Mouse (Mus musculus): ENCODE data around the gene Stard10. TPM values are rescaled to one million over a fixed set of nuclear protein-coding genes. Genes with fewer than 3 reads are reported as not detected.

Gene Stard10
- polyA plus RNA-seq, 1 experiment from 2014 or later, result 7.0 TPM

DNA sequence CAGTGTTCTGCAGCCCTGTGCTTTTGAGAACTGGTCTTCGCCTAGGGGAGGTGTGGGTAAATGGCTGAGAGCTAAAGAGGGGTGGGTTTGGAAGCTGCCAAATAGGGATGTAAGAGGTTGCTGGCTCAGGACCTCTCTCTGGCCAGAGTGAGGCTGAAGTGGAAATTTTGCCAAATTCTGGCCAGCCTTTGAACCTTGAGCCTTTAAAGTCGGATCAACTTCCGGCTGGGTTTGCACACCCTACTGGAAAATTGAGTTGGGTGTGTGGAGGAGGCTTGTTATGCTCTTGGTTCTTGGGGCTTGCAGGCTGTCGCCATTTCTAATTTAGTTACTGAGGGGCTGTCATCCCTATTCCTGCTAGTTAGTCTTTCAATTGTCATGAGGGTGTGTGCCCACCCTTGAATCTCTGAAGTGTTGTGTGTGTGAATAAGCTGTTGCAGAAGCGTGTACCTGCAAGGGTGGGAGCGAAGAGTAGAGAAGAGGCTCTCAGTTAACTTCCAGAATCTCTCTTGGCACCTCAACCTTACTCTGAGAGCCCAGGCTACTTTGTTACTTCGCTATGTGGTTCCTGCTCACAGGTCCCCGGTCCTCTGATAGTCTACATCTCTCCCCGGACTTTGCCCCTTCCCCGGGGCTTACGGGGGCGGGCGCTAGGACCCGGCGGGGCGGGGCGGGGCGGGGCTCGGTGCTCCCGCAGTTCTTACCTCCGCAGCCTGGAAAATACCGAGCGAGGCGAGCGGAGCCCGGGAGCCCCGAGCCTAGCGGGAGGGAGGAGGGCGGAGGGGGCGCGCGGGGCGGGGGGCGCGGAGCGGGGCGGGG, 3.7 kb downstream of the Stard10 start:
- Histone ChIP-seq H3K27ac (ENCODE audit: low read depth, low read length) (no peak overlapping the region), H3K9me3 (ENCODE audit: control insufficient read depth, low read length) (no peaks in the 10 kb centered on the region), H3K4me1 (ENCODE audit: control insufficient read depth, insufficient read depth, low read length) (peaks cover 4% of the 10 kb centered on the region; the same call in 1 of the 2 replicates), H3K4me2 (ENCODE audit: low read depth) (peak overlapping the region; percentile 98), H3K27me3 (ENCODE audit: control insufficient read depth, insufficient read depth, low read length) (peaks cover 12% of the 10 kb centered on the region; the same call in 1 of the 2 replicates), H3K9ac (ENCODE audit: low read length) (peak overlapping the region; percentile 68), H3K4me3 (ENCODE audit: low read depth, low read length) (peak overlapping the region; percentile 83), H3K36me3 (ENCODE audit: control insufficient read depth, insufficient read depth, low read length) (no peaks in the 10 kb centered on the region)
- DNase-seq (ENCODE audit: low spot score), result peak; percentile 59
- WGBS, result 7% methylated on average over 24 of the region's 37 CpGs
- ATAC-seq (ENCODE audit: insufficient read depth, low FRiP score, low TSS enrichment), result peak; percentile 78

GRCm38 (mm10) chr7:101321218-101321827, 4.4 kb downstream of the Stard10 start:
- Histone ChIP-seq H3K27me3 (ENCODE audit: control insufficient read depth, insufficient read depth, low read length) (peaks cover 12% of the 10 kb centered on the region; the same call in 1 of the 2 replicates), H3K9ac (ENCODE audit: low read length) (peak overlapping the region; percentile 68), H3K9me3 (ENCODE audit: control insufficient read depth, low read length) (no peaks in the 10 kb centered on the region), H3K4me2 (ENCODE audit: low read depth) (peak overlapping the region; percentile 98), H3K4me3 (ENCODE audit: low read depth, low read length) (peak overlapping the region; percentile 83), H3K36me3 (ENCODE audit: control insufficient read depth, insufficient read depth, low read length) (no peaks in the 10 kb centered on the region), H3K27ac (ENCODE audit: low read depth, low read length) (no peak overlapping the region), H3K4me1 (ENCODE audit: control insufficient read depth, insufficient read depth, low read length) (peaks cover 4% of the 10 kb centered on the region; the same call in 1 of the 2 replicates)
- DNase-seq (ENCODE audit: low spot score), result peak; percentile 59
- peak; percentile 73 for ATAC-seq (ENCODE audit: insufficient read depth, low FRiP score, low TSS enrichment)
- WGBS, result under 1% methylated on average over 43 of the region's 61 CpGs

DNA sequence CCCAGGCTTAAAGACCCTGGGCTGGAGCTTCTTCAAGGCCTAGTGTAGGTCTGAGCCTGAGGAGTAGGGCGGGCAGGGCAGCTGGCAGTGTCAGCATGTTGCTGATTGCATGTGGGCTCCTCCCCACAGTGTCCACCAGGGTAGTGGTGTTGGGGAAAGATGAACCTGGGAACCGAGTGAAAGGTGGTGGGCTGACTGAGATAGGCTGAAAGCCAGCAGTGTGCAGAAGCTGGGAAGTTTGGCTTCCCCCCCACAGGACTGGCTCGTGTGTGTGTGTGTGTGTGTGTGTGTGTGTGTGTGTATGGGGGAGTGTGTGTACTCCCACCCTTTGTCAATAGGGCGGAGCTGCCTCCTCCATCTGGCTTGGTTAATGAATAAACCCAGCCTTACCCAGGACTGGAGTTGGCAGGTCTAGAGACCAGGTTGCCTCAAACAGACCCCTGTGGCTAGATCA, 6.3 kb downstream of the Stard10 start:
- Histone ChIP-seq H3K27ac (ENCODE audit: low read depth, low read length) (no peak overlapping the region), H3K9ac (ENCODE audit: low read length) (no peak overlapping the region), H3K36me3 (ENCODE audit: control insufficient read depth, insufficient read depth, low read length) (no peaks in the 10 kb centered on the region), H3K27me3 (ENCODE audit: control insufficient read depth, insufficient read depth, low read length) (peaks cover 12% of the 10 kb centered on the region; the same call in 1 of the 2 replicates), H3K4me1 (ENCODE audit: control insufficient read depth, insufficient read depth, low read length) (peaks cover 4% of the 10 kb centered on the region; the same call in 1 of the 2 replicates), H3K4me2 (ENCODE audit: low read depth) (no peak overlapping the region), H3K4me3 (ENCODE audit: low read depth, low read length) (no peak overlapping the region), H3K9me3 (ENCODE audit: control insufficient read depth, low read length) (no peaks in the 10 kb centered on the region)
- DNase-seq (ENCODE audit: low spot score) (no peak), ATAC-seq (ENCODE audit: insufficient read depth, low FRiP score, low TSS enrichment) (no peak)
- WGBS, result 60% methylated on average over 3 of the region's 4 CpGs

DNA sequence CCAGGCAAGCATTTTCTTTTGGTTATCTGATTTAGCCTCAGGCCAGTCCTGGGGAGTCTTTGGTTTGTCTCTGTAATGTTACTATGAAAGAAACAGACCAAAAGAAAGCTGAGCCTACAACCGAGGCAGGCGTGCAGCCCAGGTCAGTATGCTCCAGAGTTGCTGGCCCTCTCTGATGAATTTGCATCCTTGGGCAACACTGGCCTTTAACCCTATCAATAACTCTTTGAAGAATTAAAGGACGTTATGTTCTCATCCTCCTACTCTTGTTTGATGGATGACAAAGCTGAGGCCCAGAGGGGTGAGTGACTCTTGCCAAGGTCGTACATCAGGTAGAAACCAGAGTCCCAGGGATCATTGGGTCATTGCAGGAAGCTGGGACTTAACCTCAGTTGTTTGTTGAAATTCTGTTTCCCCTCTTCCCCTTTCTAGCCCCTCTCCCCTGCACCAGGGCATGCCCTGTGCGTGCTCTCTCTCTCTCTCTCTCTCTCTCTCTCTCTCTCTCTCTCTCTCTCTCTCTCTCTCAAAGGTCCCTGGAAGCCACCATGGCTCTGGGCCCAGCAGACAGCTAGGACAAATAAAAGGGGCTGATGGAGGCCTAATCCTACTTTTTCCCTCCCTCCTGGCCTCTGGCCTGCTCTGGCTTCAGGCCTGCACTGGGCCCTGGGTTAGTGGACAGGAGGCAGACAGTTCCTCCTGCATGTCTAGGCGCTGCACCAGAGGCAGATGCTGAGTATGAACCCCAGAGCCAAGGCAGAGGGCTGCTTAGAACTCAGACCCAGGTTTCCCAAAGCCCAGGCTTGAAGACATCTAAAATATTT, 7.5 kb downstream of the Stard10 start:
- DNase-seq (ENCODE audit: low spot score) (no peak), ATAC-seq (ENCODE audit: insufficient read depth, low FRiP score, low TSS enrichment) (no peak)
- Histone ChIP-seq H3K36me3 (ENCODE audit: control insufficient read depth, insufficient read depth, low read length) (no peaks in the 10 kb centered on the region), H3K27me3 (ENCODE audit: control insufficient read depth, insufficient read depth, low read length) (peaks cover 12% of the 10 kb centered on the region; the same call in 1 of the 2 replicates), H3K9ac (ENCODE audit: low read length) (no peak overlapping the region), H3K9me3 (ENCODE audit: control insufficient read depth, low read length) (no peaks in the 10 kb centered on the region), H3K4me1 (ENCODE audit: control insufficient read depth, insufficient read depth, low read length) (peaks cover 4% of the 10 kb centered on the region; the same call in 1 of the 2 replicates), H3K4me2 (ENCODE audit: low read depth) (no peak overlapping the region), H3K4me3 (ENCODE audit: low read depth, low read length) (no peak overlapping the region), H3K27ac (ENCODE audit: low read depth, low read length) (no peak overlapping the region)
- WGBS, result 66% methylated on average over 6 of the region's 6 CpGs

DNA sequence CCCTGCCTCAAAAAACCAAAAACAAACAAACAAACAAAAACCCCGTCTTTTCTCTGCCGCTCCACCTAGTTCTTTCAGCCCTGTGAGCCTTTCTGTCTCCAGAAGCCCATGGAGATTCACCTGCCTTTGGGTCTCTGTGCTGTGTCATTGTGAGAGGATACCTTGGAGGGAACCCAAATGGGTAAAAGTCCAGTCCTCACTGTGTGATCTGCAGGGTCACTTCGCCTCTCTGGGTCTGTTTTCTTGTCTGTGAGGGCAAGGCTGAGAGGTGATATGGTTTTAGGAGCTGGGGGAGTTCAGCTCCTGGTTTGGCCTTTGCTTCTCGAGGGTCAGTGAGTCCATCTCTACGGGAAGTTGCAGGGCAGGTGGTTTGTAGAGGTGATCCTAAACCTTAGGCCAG, 9.1 kb downstream of the Stard10 start:
- peaks cover 7% of the 10 kb centered on the region; the same call in 1 of the 2 replicates for H3K27me3 ChIP-seq (ENCODE audit: control insufficient read depth, insufficient read depth, low read length)
- no peaks in the 10 kb centered on the region; the same call in 1 of the 2 replicates for H3K4me1 ChIP-seq (ENCODE audit: control insufficient read depth, insufficient read depth, low read length)
- no peak overlapping the region for H3K9ac ChIP-seq (ENCODE audit: low read length)
- DNase-seq (ENCODE audit: low spot score), result no peak
- no peak overlapping the region for H3K4me2 ChIP-seq (ENCODE audit: low read depth)
- no peaks in the 10 kb centered on the region for H3K36me3 ChIP-seq (ENCODE audit: control insufficient read depth, insufficient read depth, low read length)
- WGBS, result 82% methylated on average over 5 of the region's 5 CpGs
- no peak overlapping the region for H3K4me3 ChIP-seq (ENCODE audit: low read depth, low read length)
- H3K27ac ChIP-seq (ENCODE audit: low read depth, low read length), result no peak overlapping the region
- ATAC-seq (ENCODE audit: insufficient read depth, low FRiP score, low TSS enrichment), result no peak
- H3K9me3 ChIP-seq (ENCODE audit: control insufficient read depth, low read length), result no peaks in the 10 kb centered on the region

DNA sequence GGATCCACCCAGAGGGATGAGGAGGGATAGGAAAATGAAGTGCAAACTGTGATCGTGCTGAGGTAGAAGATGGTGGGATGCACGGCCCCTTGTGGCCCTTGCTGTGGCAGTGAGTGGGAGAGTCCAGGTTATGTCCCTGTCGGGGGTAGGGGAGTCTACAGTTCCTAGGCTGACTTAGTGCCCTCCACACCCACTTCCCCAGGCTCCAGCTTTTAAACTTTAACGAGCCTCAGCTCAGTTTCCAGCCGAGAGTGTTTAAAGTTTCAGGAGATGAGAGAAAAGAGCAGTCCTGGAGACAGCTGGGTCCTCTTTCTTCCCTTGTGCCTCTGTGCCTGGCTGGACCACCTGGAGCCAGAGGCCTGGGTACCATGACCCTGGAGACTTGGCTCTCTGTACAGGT, 10.4 kb downstream of the Stard10 start:
- H3K36me3 ChIP-seq (ENCODE audit: control insufficient read depth, insufficient read depth, low read length), result no peaks in the 10 kb centered on the region
- no peak for ATAC-seq (ENCODE audit: insufficient read depth, low FRiP score, low TSS enrichment)
- H3K9ac ChIP-seq (ENCODE audit: low read length), result no peak overlapping the region
- H3K27ac ChIP-seq (ENCODE audit: low read depth, low read length), result no peak overlapping the region
- H3K4me2 ChIP-seq (ENCODE audit: low read depth), result no peak overlapping the region
- H3K9me3 ChIP-seq (ENCODE audit: control insufficient read depth, low read length), result no peaks in the 10 kb centered on the region
- DNase-seq (ENCODE audit: low spot score), result no peak
- 0 out of 2 replicates have a peak, but pooled peaks cover 2% of the 10 kb centered on the region for H3K27me3 ChIP-seq (ENCODE audit: control insufficient read depth, insufficient read depth, low read length)
- H3K4me3 ChIP-seq (ENCODE audit: low read depth, low read length), result no peak overlapping the region
- WGBS, result 62% methylated on average over 5 of the region's 5 CpGs
- H3K4me1 ChIP-seq (ENCODE audit: control insufficient read depth, insufficient read depth, low read length), result no peaks in the 10 kb centered on the region

DNA sequence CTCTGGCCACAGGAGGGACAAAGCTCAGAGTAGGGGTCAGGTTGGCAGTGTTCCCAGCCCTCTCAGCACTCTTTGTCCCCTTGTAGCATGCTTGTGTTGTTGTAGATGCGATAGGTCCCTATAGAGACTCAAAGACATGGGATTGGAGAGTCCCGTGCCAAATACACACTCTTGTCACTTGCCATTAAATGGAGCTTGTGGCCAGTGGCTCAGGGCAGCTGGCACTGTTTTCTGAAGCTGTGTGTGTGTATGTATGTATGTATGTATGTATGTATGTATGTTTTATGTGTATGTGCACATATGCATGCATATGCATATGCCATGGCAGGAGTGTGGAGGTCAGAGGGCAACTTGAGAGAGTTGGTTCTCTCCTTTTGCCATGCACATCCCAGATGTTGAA, 10.9 kb downstream of the Stard10 start:
- no peaks in the 10 kb centered on the region for H3K4me1 ChIP-seq (ENCODE audit: control insufficient read depth, insufficient read depth, low read length)
- no peak overlapping the region for H3K27ac ChIP-seq (ENCODE audit: low read depth, low read length)
- 89% methylated on average over 2 of the region's 2 CpGs for WGBS
- no peak overlapping the region for H3K4me2 ChIP-seq (ENCODE audit: low read depth)
- H3K36me3 ChIP-seq (ENCODE audit: control insufficient read depth, insufficient read depth, low read length), result no peaks in the 10 kb centered on the region
- no peak overlapping the region for H3K4me3 ChIP-seq (ENCODE audit: low read depth, low read length)
- H3K9me3 ChIP-seq (ENCODE audit: control insufficient read depth, low read length), result no peaks in the 10 kb centered on the region
- no peak overlapping the region for H3K9ac ChIP-seq (ENCODE audit: low read length)
- ATAC-seq (ENCODE audit: insufficient read depth, low FRiP score, low TSS enrichment) (no peak), DNase-seq (ENCODE audit: low spot score) (no peak)
- H3K27me3 ChIP-seq (ENCODE audit: control insufficient read depth, insufficient read depth, low read length), result no peaks in the 10 kb centered on the region

GRCm38 (mm10) chr7:101328621-101329158, 11.8 kb downstream of the Stard10 start:
- Histone ChIP-seq H3K9me3 (ENCODE audit: control insufficient read depth, low read length) (no peaks in the 10 kb centered on the region), H3K9ac (ENCODE audit: low read length) (no peak overlapping the region), H3K4me2 (ENCODE audit: low read depth) (no peak overlapping the region), H3K27me3 (ENCODE audit: control insufficient read depth, insufficient read depth, low read length) (no peaks in the 10 kb centered on the region), H3K4me1 (ENCODE audit: control insufficient read depth, insufficient read depth, low read length) (no peaks in the 10 kb centered on the region), H3K4me3 (ENCODE audit: low read depth, low read length) (no peak overlapping the region), H3K36me3 (ENCODE audit: control insufficient read depth, insufficient read depth, low read length) (no peaks in the 10 kb centered on the region), H3K27ac (ENCODE audit: low read depth, low read length) (no peak overlapping the region)
- no peak for ATAC-seq (ENCODE audit: insufficient read depth, low FRiP score, low TSS enrichment)
- 76% methylated on average over 4 of the region's 4 CpGs for WGBS
- DNase-seq (ENCODE audit: low spot score), result no peak
